Mouse (Mus musculus) gastrocnemius, adult 2 months (tissue): ENCODE results near the gene Aox1. TPM values are rescaled to one million over a fixed set of nuclear protein-coding genes. Genes with fewer than 3 reads are reported as not detected.
A peak's percentile ranks its signal among the peaks of the same experiment; 100 is the strongest.

ENCODE experiments used
- DNase-seq: peaks from one replicate; pipeline ENCODE4 v3.0.0; 2022
- H3K27ac ChIP-seq: fragments of 200-600 bp; 2 replicates; pipeline ENCODE4 v1.8.1; 2022; ENCODE audit warnings: mild to moderate bottlenecking
- H3K4me3 ChIP-seq: fragments of 200-600 bp; 2 replicates; pipeline ENCODE4 v1.8.1; 2022; ENCODE audit warnings: mild to moderate bottlenecking, moderate library complexity
- CTCF ChIP-seq: fragments of 200-600 bp; IDR thresholded peaks from 2 replicates; pipeline ENCODE4 v1.8.1; 2022; ENCODE audit warnings: antibody characterized with exemption, mild to moderate bottlenecking, moderate library complexity
- intact Hi-C: fragments of 180-260 bp; cut with DNase I; formaldehyde crosslinking; loops from one replicate; pipeline ENCODE4 v1.15.1; 2025
- total RNA-seq, 2 experiments: library from RNA; stranded (reverse); gene quantifications; 2 replicates each; pipeline ENCODE4 v1.2.3; 2021

The Aox1 gene
- total RNA-seq, 2 experiments from 2014 or later = 8.2 to 10.8 TPM

DNA sequence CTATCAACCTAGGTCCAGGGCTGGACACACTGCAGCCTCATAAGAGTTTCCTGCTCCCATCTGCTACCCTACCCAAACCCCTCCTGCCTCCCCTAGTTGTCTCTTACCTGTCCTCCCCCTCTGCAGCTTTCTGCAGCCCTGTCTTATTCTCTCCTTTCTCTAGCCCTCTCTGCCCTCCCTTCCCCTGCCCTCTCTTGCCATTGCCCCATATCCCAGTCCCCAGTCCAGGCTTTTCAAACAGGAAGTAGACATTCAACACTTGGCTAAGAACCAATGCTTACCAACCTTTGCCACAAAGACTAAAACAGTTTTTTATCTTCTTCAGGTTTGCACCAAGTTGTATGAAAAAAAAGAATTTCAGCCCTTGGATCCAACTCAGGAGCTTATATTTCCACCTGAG lies 108.2 kb downstream of the Aox1 start:
- Histone ChIP-seq H3K27ac (no peak overlapping the region), H3K4me3 (no peak overlapping the region)
- DNase-seq = no peak
- intact Hi-C loops = no loop called here
- no peak for TF ChIP-seq CTCF

DNA sequence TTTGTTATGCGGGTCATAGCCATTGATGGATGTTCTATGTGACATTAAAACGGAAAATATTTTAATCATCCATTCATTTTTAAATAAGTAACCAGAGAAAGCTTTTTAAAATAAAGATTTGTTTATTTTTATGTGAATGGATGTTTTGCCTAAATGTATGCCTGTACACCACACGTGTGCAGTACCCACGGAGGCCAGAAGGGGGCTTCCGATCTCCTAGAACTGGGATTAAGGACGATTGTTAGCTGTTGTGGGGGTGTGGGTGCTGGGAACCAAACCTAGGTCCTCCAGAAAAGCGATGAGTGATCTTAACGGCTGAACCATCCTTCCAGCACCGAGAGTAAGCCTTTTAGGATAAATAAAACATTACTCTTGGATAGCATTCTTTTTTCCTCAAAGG lies 109.3 kb downstream of the Aox1 start:
- no peak for DNase-seq
- intact Hi-C loops = no loop called here
- H3K4me3 ChIP-seq = no peak overlapping the region
- peak; percentile 17; the same call in 1 of the 2 replicates for TF ChIP-seq CTCF
- H3K27ac ChIP-seq = no peak overlapping the region

DNA sequence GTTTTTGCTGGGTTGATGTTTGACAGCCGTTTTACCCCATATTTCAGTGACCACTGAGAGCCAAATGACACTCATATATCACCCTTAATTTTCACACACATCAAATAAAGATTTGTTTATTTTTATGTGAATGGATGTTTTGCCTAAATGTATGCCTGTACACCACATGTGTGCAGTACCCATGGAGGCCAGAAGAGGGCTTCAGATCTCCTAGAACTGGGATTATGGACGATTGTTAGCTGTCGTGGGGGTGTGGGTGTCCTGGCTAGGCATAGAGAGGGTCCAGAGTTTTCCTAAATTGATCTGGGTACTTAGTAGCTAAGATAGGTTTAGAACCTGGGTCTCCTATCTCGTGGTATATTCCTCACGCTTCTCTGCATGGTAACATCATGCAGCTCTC lies 110.9 kb downstream of the Aox1 start:
- DNase-seq = no peak
- no peak for TF ChIP-seq CTCF
- intact Hi-C loops = no loop called here
- Histone ChIP-seq H3K4me3 (no peak overlapping the region), H3K27ac (no peak overlapping the region)

- peak; percentile 28 for TF ChIP-seq CTCF
- Histone ChIP-seq H3K27ac (no peak overlapping the region), H3K4me3 (no peak overlapping the region)
- no peak for DNase-seq
- intact Hi-C loops = no loop called here
Observed at GRCm38 (mm10) chr1:58144384-58145069, 114.8 kb downstream of the Aox1 start.

DNA sequence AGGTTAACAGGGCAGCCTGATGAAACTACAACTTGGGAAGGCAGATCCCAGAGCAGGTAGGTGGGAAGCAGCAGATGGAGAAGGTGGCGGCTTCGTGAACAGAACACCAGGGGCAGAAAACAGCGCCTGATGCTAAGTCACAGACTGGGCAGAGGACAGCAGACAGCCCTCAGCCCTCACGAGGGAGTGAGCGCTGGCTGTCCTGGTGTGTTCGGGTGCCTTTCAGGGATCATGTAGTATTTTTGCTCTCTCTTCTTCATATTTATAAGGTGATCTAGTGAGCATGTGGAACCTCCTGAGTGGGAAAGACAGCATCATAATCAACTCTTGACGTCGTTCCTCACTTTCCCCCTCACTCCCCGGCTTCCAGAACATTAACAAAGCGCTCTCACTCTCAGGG lies 116.3 kb downstream of the Aox1 start:
- intact Hi-C loops = no loop called here
- DNase-seq = no peak
- no peak overlapping the region for H3K27ac ChIP-seq
- no peak for TF ChIP-seq CTCF
- H3K4me3 ChIP-seq = no peak overlapping the region

DNA sequence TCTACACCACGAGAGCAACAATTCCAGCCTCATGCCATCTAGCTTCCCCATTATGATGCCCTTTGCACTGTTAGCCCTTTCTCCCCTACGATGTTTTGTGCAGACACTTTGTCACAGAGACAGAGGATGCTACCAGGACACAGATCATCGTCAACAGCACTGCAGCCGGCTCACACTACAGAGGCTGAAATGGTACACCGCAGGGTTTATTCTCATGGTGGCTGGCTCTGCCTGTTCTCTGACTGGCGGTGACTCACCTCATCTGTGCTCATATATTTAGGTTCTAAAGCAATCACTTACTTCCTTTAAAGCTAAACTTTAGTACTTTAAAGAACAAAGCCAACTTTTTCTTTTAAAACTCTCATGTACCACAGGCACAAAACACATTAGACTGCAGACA lies 118.0 kb downstream of the Aox1 start:
- no peak for DNase-seq
- intact Hi-C loops = no loop called here
- Histone ChIP-seq H3K27ac (no peak overlapping the region), H3K4me3 (no peak overlapping the region)
- no peak for TF ChIP-seq CTCF

DNA sequence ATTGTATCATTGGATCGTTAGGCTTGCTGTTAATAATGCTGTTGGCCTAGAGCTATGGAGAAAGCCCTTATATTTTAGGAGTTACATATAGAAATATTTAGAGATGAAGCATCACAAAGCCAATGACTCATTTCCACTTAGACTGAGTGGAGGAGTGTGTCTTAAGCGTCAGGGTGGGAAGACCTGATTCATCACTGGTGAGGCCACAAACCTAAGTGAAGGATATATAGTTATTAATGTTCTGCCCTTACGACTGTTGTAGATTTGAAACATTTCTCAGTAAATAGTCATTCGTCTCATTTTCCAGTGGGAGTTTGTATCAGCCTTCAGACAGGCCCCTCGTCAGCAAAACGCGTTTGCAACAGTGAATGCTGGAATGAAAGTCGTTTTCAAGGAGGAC lies 122.5 kb downstream of the Aox1 start:
- Histone ChIP-seq H3K4me3 (no peak overlapping the region), H3K27ac (no peak overlapping the region)
- TF ChIP-seq CTCF = no peak
- no peak for DNase-seq
- intact Hi-C loops = no loop called here

Other genes starting within 250 kb of the Aox1 start
- under 1 TPM; 0.13 to 0.56 TPM for gene Sgo2a, start 34.0 kb upstream of the Aox1 start, total RNA-seq
- gene Kctd18, start 11.0 kb upstream of the Aox1 start, total RNA-seq = 1 to 10 TPM; 5.7 to 7.0 TPM
- 1 to 10 TPM in 1 of 2 experiments, under 1 TPM in 1; 0.45 to 1.1 TPM for gene Aox3, start 83.2 kb downstream of the Aox1 start, total RNA-seq
- not detected for gene Aox4, start 180.5 kb downstream of the Aox1 start, total RNA-seq
- under 1 TPM; 0.10 to 0.11 TPM for gene Aox2, start 248.4 kb downstream of the Aox1 start, total RNA-seq